Mouse (Mus musculus) ES-E14 (cell line): ENCODE results near the gene Spty2d1. TPM values are rescaled to one million over a fixed set of nuclear protein-coding genes. Genes with fewer than 3 reads are reported as not detected.

Source experiments
- DNase-seq: peaks from one replicate; pipeline ENCODE4 v3.0.0-alpha.2; 2013; ENCODE audit warnings: low read depth, low spot score
- H3K27ac ChIP-seq: 2 replicates; pipeline ENCODE4 v1.5.1; 2012; ENCODE audit warnings: low read depth, mild to moderate bottlenecking, low read length, moderate library complexity, mixed read lengths; ENCODE audit not compliant: poor library complexity, insufficient read depth, severe bottlenecking
- H3K36me3 ChIP-seq: 2 replicates; pipeline ENCODE4 v1.6.1; 2012; ENCODE audit warnings: mild to moderate bottlenecking, low read length, moderate library complexity, mixed read lengths; ENCODE audit not compliant: control insufficient read depth, poor library complexity, insufficient read depth, severe bottlenecking
- H3K4me1 ChIP-seq, 2 experiments: fragments of 150-350 bp in 1 of 2; sonication (generic) in 1 of 2; 2 replicates each; pipeline ENCODE4 v1.6.1; 2012; ENCODE audit warnings: low read length in 2 of 2, mild to moderate bottlenecking in 1 of 2, mixed read lengths in 1 of 2; ENCODE audit not compliant: control insufficient read depth in 2 of 2, insufficient read depth in 2 of 2, poor library complexity in 1 of 2
- H3K4me3 ChIP-seq, 2 experiments: fragments of 150-350 bp in 1 of 2; sonication (generic) in 1 of 2; 2 replicates each; pipeline ENCODE4 v1.5.1; 2012; ENCODE audit warnings: low read length in 2 of 2, low read depth in 1 of 2, mild to moderate bottlenecking in 1 of 2, mixed read lengths in 1 of 2; ENCODE audit not compliant: insufficient read depth in 1 of 2, poor library complexity in 1 of 2, severe bottlenecking in 1 of 2
- H3K9ac ChIP-seq: 2 replicates; pipeline ENCODE4 v1.6.1; 2012; ENCODE audit warnings: low read depth, mild to moderate bottlenecking, low read length, mixed read lengths; ENCODE audit not compliant: poor library complexity, insufficient read depth, severe bottlenecking
- H3K9me3 ChIP-seq: fragments of 150-350 bp; sonication (generic); 2 replicates; pipeline ENCODE4 v1.6.1; 2012; ENCODE audit warnings: low read depth, mild to moderate bottlenecking, low read length; ENCODE audit not compliant: control insufficient read depth, insufficient read depth
- CHD2 ChIP-seq: IDR thresholded peaks from 2 replicates; pipeline ENCODE4 v1.6.1; 2014; ENCODE audit warnings: mild to moderate bottlenecking, low read depth, low read length, inconsistent platforms
- HCFC1 ChIP-seq: IDR thresholded peaks from 2 replicates; pipeline ENCODE4 v1.6.1; 2012; ENCODE audit warnings: low read length, inconsistent platforms, borderline replicate concordance; ENCODE audit not compliant: insufficient read depth
- MAFK ChIP-seq: IDR thresholded peaks from 2 replicates; pipeline ENCODE4 v1.6.1; 2014; ENCODE audit warnings: mild to moderate bottlenecking, low read depth, low read length, inconsistent platforms; ENCODE audit not compliant: insufficient read depth
- ZC3H11A ChIP-seq: IDR thresholded peaks from 2 replicates; pipeline ENCODE4 v1.6.1; 2012; ENCODE audit warnings: low read depth, mild to moderate bottlenecking, inconsistent platforms, low read length, borderline replicate concordance
- ZNF384 ChIP-seq: IDR thresholded peaks from 2 replicates; pipeline ENCODE4 v1.6.1; 2012; ENCODE audit warnings: low read depth, low read length, inconsistent platforms
- in situ Hi-C, 2 experiments: fragments of 600-800 bp; cut with MboI; formaldehyde crosslinking; loops; one replicate each; pipeline ENCODE4 v1.15.1; 2025; ENCODE audit warnings: low sequenced_read_pairs in 2 of 2, inconsistent platforms in 1 of 2; ENCODE audit not compliant: unreplicated experiment in 2 of 2
- total RNA-seq: library from RNA; depleted of rRNA; stranded (reverse); fragments of 300-350 nt; gene quantifications from 2 replicates; pipeline ENCODE4 v1.2.3, GENCODE M21; 2012

Gene Spty2d1
- total RNA-seq, 1 experiment: 10.6 TPM

DNA sequence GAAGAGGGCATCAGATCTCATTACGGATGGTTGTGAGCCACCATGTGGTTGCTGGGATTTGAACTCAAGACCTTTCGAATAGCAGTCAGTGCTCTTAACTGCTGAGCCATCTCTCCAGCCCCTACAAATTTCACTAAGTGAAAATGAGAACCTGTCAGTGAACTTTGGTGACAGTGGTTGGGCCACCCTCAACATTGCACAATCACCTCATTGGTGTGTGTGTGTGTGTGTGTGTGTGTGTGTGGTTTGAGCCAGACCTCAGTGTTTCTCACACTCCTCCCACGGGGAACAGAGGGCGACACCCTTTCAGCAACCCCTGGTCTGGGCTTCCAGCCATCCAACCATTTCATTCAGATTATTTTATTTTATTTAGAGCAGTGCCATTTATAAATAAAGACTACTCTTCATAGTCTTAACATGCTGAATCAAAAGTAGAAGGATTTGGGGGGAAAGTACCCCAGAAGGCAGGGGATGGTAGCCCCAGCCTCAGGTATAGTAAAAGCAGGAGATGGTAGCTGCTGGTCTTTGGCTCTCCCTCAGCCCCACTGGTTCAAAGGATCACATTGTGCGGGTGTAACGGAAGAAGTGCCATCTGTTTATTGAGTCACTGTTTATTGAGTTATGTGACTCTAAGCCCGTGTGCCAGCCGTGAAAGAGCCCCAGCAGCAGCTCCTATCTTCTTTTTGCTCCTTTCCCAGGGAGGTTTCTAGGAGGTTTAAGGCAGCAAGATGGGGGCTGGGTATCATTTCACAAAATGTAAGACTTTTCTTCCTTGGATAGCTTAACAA is 22.3 kb downstream of the Spty2d1 start:
- H3K36me3 ChIP-seq: no peaks in the 10 kb centered on the region
- no peaks in the 10 kb centered on the region for H3K9me3 ChIP-seq
- no peak overlapping the region for H3K4me3 ChIP-seq
- H3K27ac ChIP-seq: no peak overlapping the region
- TF ChIP-seq MAFK (no peak), ZC3H11A (no peak), HCFC1 (no peak), ZNF384 (no peak), CHD2 (no peak)
- H3K9ac ChIP-seq: no peak overlapping the region
- in situ Hi-C loops: no loop called here
- H3K4me1 ChIP-seq: no peaks in the 10 kb centered on the region
- DNase-seq: no peak

DNA sequence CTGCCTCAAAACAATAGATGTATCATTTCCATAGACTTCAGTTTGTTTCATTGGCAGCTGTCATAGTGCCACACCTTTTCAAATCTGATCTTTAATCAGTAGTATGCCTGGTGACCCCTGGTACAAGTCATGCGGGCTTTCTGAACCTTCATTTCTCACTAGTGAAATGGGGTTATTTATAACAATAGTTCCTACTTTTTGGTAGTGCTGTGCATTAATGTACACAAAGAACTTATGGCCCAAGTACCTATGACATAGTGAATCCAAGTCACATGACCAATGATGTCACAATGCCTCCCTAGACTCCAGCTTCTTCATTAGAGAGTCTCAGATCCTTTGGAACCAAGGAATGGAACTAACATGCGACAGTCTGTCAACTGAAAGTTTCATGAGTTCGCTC is 24.9 kb downstream of the Spty2d1 start, which contains the start of gene Gm9999:
Gene Gm9999, plus strand, starts transcription at position 301 of the 400 bp plus-strand sequence.
- no peak for TF ChIP-seq HCFC1
- no peak for TF ChIP-seq MAFK
- no peak for TF ChIP-seq CHD2
- no peak for TF ChIP-seq ZC3H11A
- no peak for TF ChIP-seq ZNF384
- DNase-seq: no peak
- H3K9ac ChIP-seq: no peak within 1 kb of the TSS
- no peaks in the 10 kb centered on the region for H3K4me1 ChIP-seq
- no peak within 1 kb of the TSS for H3K27ac ChIP-seq
- H3K9me3 ChIP-seq: no peaks in the 10 kb centered on the region
- H3K4me3 ChIP-seq: no peak within 1 kb of the TSS
- in situ Hi-C loops: no loop called here
- H3K36me3 ChIP-seq: no peaks in the 10 kb centered on the region

DNA sequence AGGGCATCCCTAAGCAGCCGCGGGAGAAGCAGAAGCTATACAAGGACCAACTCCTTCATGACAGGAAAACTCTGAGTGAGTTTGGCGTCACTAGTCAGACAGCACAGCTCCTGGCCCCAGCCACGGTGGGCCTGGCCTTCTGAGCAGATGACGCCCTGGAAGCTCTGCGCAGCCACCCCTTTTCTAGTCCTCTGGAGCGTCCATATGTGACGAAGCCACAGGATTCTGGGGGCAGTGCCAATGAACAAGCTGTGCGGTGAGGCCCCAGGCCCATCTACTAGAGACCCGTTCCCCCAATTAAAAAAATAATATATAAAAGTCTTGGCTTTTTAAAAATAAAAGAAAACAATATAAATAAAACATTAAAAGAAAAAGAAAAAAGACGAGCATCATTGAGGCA is 32.8 kb downstream of the Spty2d1 start:
- in situ Hi-C loops: no loop called here
- Histone ChIP-seq H3K9me3 (no peaks in the 10 kb centered on the region), H3K27ac (no peak overlapping the region), H3K4me3 (peak overlapping the region; percentile 27 to 39; a peak in 1 of 4 replicates), H3K9ac (0 out of 2 replicates have a peak overlapping the region, but pooled peaks have one; percentile 10), H3K36me3 (no peaks in the 10 kb centered on the region), H3K4me1 (no peaks in the 10 kb centered on the region; a peak in 1 of 4 replicates)
- TF ChIP-seq HCFC1: no peak
- no peak for TF ChIP-seq CHD2
- DNase-seq: no peak

DNA sequence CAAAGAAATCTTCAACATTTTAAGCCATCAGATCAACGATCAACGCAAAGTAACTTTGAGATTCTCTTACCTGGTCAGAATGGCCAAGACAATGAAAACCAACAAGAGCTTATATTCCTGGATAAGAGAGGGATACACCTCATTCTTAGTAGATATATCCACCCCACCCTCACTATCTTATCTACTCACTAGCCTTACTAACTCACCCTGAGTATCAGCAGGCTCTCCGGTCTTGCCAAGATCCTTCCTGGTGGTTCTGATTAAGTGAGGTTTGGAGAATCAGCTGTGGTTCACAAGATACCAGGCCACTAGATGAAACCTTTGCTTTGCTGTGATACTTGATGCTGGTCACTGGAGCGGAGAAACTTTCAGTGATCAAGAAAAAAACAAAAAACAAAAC is 33.6 kb downstream of the Spty2d1 start:
- Histone ChIP-seq H3K4me1 (no peaks in the 10 kb centered on the region; a peak in 1 of 4 replicates), H3K36me3 (no peaks in the 10 kb centered on the region), H3K4me3 (no peak overlapping the region), H3K9me3 (no peaks in the 10 kb centered on the region), H3K9ac (no peak overlapping the region), H3K27ac (no peak overlapping the region)
- TF ChIP-seq ZC3H11A (no peak), CHD2 (no peak), ZNF384 (no peak), HCFC1 (no peak), MAFK (no peak)
- in situ Hi-C loops: no loop called here
- DNase-seq: no peak
